Mouse (Mus musculus) G1E (cell line): ENCODE data around the gene Olfr1197. TPM values are rescaled to one million over a fixed set of nuclear protein-coding genes. Genes with fewer than 3 reads are reported as not detected.

Experiments used
- polyA plus RNA-seq: library from polyadenylated mRNA; stranded (reverse); fragments of >175 nt; gene quantifications from 2 replicates; pipeline ENCODE4 v1.2.3, GENCODE M21; 2012
- total RNA-seq, 2 experiments: library from RNA; stranded (forward) in 1 of 2; stranded (reverse) in 1 of 2; fragments of 200-1000 nt in 1 of 2; fragments of >200 nt in 1 of 2; fragmentation: Nextera tagmentation in 1 of 2; gene quantifications; 2 replicates each; pipeline ENCODE4 v1.2.3; 2014 to 2017

Gene Olfr1197
- total and polyA plus RNA-seq, 3 experiments, result 0.05 TPM; not detected in 2

Other genes starting within 250 kb of the Olfr1197 start
Only the 20 nearest of the 23 such genes appear.
- not detected in 2 replicates for gene Olfr1186, start 213.8 kb downstream of the Olfr1197 start, total RNA-seq (2014; fragmentation: Nextera tagmentation)
- gene Olfr1186, start 213.8 kb downstream of the Olfr1197 start, total RNA-seq (2017), result 0.27 TPM in 1 of 2 replicates, not detected in the other
- gene Olfr1186, start 213.8 kb downstream of the Olfr1197 start, polyA plus RNA-seq, result not detected in 2 replicates
- not detected in 2 replicates for gene Olfr1188, start 175.4 kb downstream of the Olfr1197 start, total RNA-seq (2014; fragmentation: Nextera tagmentation)
- 0.17 and 0.27 TPM in 2 replicates for gene Olfr1188, start 175.4 kb downstream of the Olfr1197 start, total RNA-seq (2017)
- not detected in 2 replicates for gene Olfr1188, start 175.4 kb downstream of the Olfr1197 start, polyA plus RNA-seq
- gene Olfr1189, start 145.9 kb downstream of the Olfr1197 start, total RNA-seq (2014; fragmentation: Nextera tagmentation), result not detected in 2 replicates
- gene Olfr1189, start 145.9 kb downstream of the Olfr1197 start, total RNA-seq (2017), result 0.06 and 0.16 TPM in 2 replicates
- not detected in 2 replicates for gene Olfr1189, start 145.9 kb downstream of the Olfr1197 start, polyA plus RNA-seq
- gene Olfr1191-ps1, start 91.8 kb downstream of the Olfr1197 start, total RNA-seq (2014; fragmentation: Nextera tagmentation), result not detected in 2 replicates
- gene Olfr1191-ps1, start 91.8 kb downstream of the Olfr1197 start, total RNA-seq (2017), result 0.05 TPM in 1 of 2 replicates, not detected in the other
- not detected in 2 replicates for gene Olfr1191-ps1, start 91.8 kb downstream of the Olfr1197 start, polyA plus RNA-seq
- gene Olfr1192-ps1, start 83.9 kb downstream of the Olfr1197 start, total RNA-seq (2014; fragmentation: Nextera tagmentation), result not detected in 2 replicates
- 0.12 and 0.27 TPM in 2 replicates for gene Olfr1192-ps1, start 83.9 kb downstream of the Olfr1197 start, total RNA-seq (2017)
- gene Olfr1192-ps1, start 83.9 kb downstream of the Olfr1197 start, polyA plus RNA-seq, result not detected in 2 replicates
- gene Olfr1193, start 56.7 kb downstream of the Olfr1197 start, total RNA-seq (2014; fragmentation: Nextera tagmentation), result not detected in 2 replicates
- 0.12 and 0.55 TPM in 2 replicates for gene Olfr1193, start 56.7 kb downstream of the Olfr1197 start, total RNA-seq (2017)
- not detected in 2 replicates for gene Olfr1193, start 56.7 kb downstream of the Olfr1197 start, polyA plus RNA-seq
- not detected in 2 replicates for gene Olfr1195, start 43.2 kb downstream of the Olfr1197 start, total RNA-seq (2014; fragmentation: Nextera tagmentation)
- gene Olfr1195, start 43.2 kb downstream of the Olfr1197 start, total RNA-seq (2017), result not detected in 2 replicates
- not detected in 2 replicates for gene Olfr1195, start 43.2 kb downstream of the Olfr1197 start, polyA plus RNA-seq
- not detected in 2 replicates for gene Olfr1196, start 27.8 kb downstream of the Olfr1197 start, total RNA-seq (2014; fragmentation: Nextera tagmentation)
- 0.06 and 0.11 TPM in 2 replicates for gene Olfr1196, start 27.8 kb downstream of the Olfr1197 start, total RNA-seq (2017)
- gene Olfr1196, start 27.8 kb downstream of the Olfr1197 start, polyA plus RNA-seq, result not detected in 2 replicates
- gene Olfr1198, start 19.0 kb upstream of the Olfr1197 start, total RNA-seq (2014; fragmentation: Nextera tagmentation), result not detected in 2 replicates
- gene Olfr1198, start 19.0 kb upstream of the Olfr1197 start, total RNA-seq (2017), result 0.05 TPM in 1 of 2 replicates, not detected in the other
- gene Olfr1198, start 19.0 kb upstream of the Olfr1197 start, polyA plus RNA-seq, result not detected in 2 replicates
- not detected in 2 replicates for gene Olfr1199, start 28.1 kb upstream of the Olfr1197 start, total RNA-seq (2014; fragmentation: Nextera tagmentation)
- gene Olfr1199, start 28.1 kb upstream of the Olfr1197 start, total RNA-seq (2017), result 0.11 TPM in 1 of 2 replicates, not detected in the other
- not detected in 2 replicates for gene Olfr1199, start 28.1 kb upstream of the Olfr1197 start, polyA plus RNA-seq
- not detected in 2 replicates for gene Olfr1200, start 38.1 kb upstream of the Olfr1197 start, total RNA-seq (2014; fragmentation: Nextera tagmentation)
- gene Olfr1200, start 38.1 kb upstream of the Olfr1197 start, total RNA-seq (2017), result 0.38 TPM in 1 of 2 replicates, not detected in the other
- not detected in 2 replicates for gene Olfr1200, start 38.1 kb upstream of the Olfr1197 start, polyA plus RNA-seq
- not detected in 2 replicates for gene Olfr1201, start 60.7 kb upstream of the Olfr1197 start, total RNA-seq (2014; fragmentation: Nextera tagmentation)
- 0.11 and 0.17 TPM in 2 replicates for gene Olfr1201, start 60.7 kb upstream of the Olfr1197 start, total RNA-seq (2017)
- gene Olfr1201, start 60.7 kb upstream of the Olfr1197 start, polyA plus RNA-seq, result not detected in 2 replicates
- not detected in 2 replicates for gene Olfr1202, start 82.1 kb upstream of the Olfr1197 start, total RNA-seq (2014; fragmentation: Nextera tagmentation)
- 0.06 and 0.11 TPM in 2 replicates for gene Olfr1202, start 82.1 kb upstream of the Olfr1197 start, total RNA-seq (2017)
- not detected in 2 replicates for gene Olfr1202, start 82.1 kb upstream of the Olfr1197 start, polyA plus RNA-seq
- not detected in 2 replicates for gene Olfr1205, start 97.4 kb upstream of the Olfr1197 start, total RNA-seq (2014; fragmentation: Nextera tagmentation)
- gene Olfr1205, start 97.4 kb upstream of the Olfr1197 start, total RNA-seq (2017), result 0.05 TPM in 1 of 2 replicates, not detected in the other
- gene Olfr1205, start 97.4 kb upstream of the Olfr1197 start, polyA plus RNA-seq, result not detected in 2 replicates
- gene Olfr1204, start 116.9 kb upstream of the Olfr1197 start, total RNA-seq (2014; fragmentation: Nextera tagmentation), result not detected in 2 replicates
- 0.06 and 0.11 TPM in 2 replicates for gene Olfr1204, start 116.9 kb upstream of the Olfr1197 start, total RNA-seq (2017)
- not detected in 2 replicates for gene Olfr1204, start 116.9 kb upstream of the Olfr1197 start, polyA plus RNA-seq
- not detected in 2 replicates for gene Olfr1206, start 130.9 kb upstream of the Olfr1197 start, total RNA-seq (2014; fragmentation: Nextera tagmentation)
- 0.16 TPM in 1 of 2 replicates, not detected in the other for gene Olfr1206, start 130.9 kb upstream of the Olfr1197 start, total RNA-seq (2017)
- not detected in 2 replicates for gene Olfr1206, start 130.9 kb upstream of the Olfr1197 start, polyA plus RNA-seq
- gene Olfr1208, start 169.9 kb upstream of the Olfr1197 start, total RNA-seq (2014; fragmentation: Nextera tagmentation), result not detected in 2 replicates
- 0.11 and 0.17 TPM in 2 replicates for gene Olfr1208, start 169.9 kb upstream of the Olfr1197 start, total RNA-seq (2017)
- not detected in 2 replicates for gene Olfr1208, start 169.9 kb upstream of the Olfr1197 start, polyA plus RNA-seq
- not detected in 2 replicates for gene Olfr1209, start 182.8 kb upstream of the Olfr1197 start, total RNA-seq (2014; fragmentation: Nextera tagmentation)
- 0.05 TPM in 1 of 2 replicates, not detected in the other for gene Olfr1209, start 182.8 kb upstream of the Olfr1197 start, total RNA-seq (2017)
- 0.07 TPM in 1 of 2 replicates, not detected in the other for gene Olfr1209, start 182.8 kb upstream of the Olfr1197 start, polyA plus RNA-seq
- gene Olfr1211, start 205.7 kb upstream of the Olfr1197 start, total RNA-seq (2014; fragmentation: Nextera tagmentation), result not detected in 2 replicates
- 0.05 TPM in 1 of 2 replicates, not detected in the other for gene Olfr1211, start 205.7 kb upstream of the Olfr1197 start, total RNA-seq (2017)
- not detected in 2 replicates for gene Olfr1211, start 205.7 kb upstream of the Olfr1197 start, polyA plus RNA-seq
- not detected in 2 replicates for gene Olfr1212, start 221.6 kb upstream of the Olfr1197 start, total RNA-seq (2014; fragmentation: Nextera tagmentation)
- gene Olfr1212, start 221.6 kb upstream of the Olfr1197 start, total RNA-seq (2017), result 0.06 and 0.55 TPM in 2 replicates
- gene Olfr1212, start 221.6 kb upstream of the Olfr1197 start, polyA plus RNA-seq, result not detected in 2 replicates